Mouse (Mus musculus) stomach, embryonic 14.5 days (tissue): Measurements from ENCODE around the gene Mcmbp. TPM values are rescaled to one million over a fixed set of nuclear protein-coding genes. Genes with fewer than 3 reads are reported as not detected.
"Not testable (repeated sequence)": the region's sequence is repeated elsewhere in the genome, so short reads cannot be mapped to it uniquely, and the experiment has no call there.

Experiments
- ATAC-seq: fragments of 200-750 bp; cut with Nextera tagmentation; 2 replicates; pipeline ENCODE4 v1.8.0; 2017; ENCODE audit warnings: low read depth, moderate TSS enrichment; ENCODE audit not compliant: insufficient number of reproducible peaks, insufficient read depth, low FRiP score
- H3K27ac ChIP-seq: fragments of 300-500 bp; sonication (generic); 2 replicates; pipeline ENCODE4 v1.5.1; 2014; ENCODE audit warnings: mild to moderate bottlenecking, low read length, moderate library complexity, mixed read lengths
- H3K27me3 ChIP-seq: fragments of 300-500 bp; sonication (generic); 2 replicates; pipeline ENCODE4 v1.6.1; 2014; ENCODE audit warnings: low read length, control low read depth, mixed read lengths; ENCODE audit not compliant: control insufficient read depth, insufficient read depth
- H3K36me3 ChIP-seq: fragments of 300-500 bp; sonication (generic); 2 replicates; pipeline ENCODE4 v1.6.1; 2014; ENCODE audit warnings: mild to moderate bottlenecking, control low read depth, low read length, moderate library complexity, mixed read lengths; ENCODE audit not compliant: control insufficient read depth, insufficient read depth
- H3K4me1 ChIP-seq: fragments of 300-500 bp; sonication (generic); 2 replicates; pipeline ENCODE4 v1.6.1; 2014; ENCODE audit warnings: low read length, control low read depth, mixed read lengths; ENCODE audit not compliant: control insufficient read depth, insufficient read depth
- H3K4me2 ChIP-seq: fragments of 300-500 bp; sonication (generic); replicated peaks from 2 replicates; pipeline ENCODE4 v1.6.1; 2014; ENCODE audit warnings: low read depth, low read length, control low read depth
- H3K4me3 ChIP-seq: fragments of 300-500 bp; sonication (generic); 2 replicates; pipeline ENCODE4 v1.5.1; 2014; ENCODE audit warnings: low read depth, low read length, control low read depth
- H3K9ac ChIP-seq: fragments of 300-500 bp; sonication (generic); replicated peaks from 2 replicates; pipeline ENCODE4 v1.6.1; 2014; ENCODE audit warnings: low read depth, mild to moderate bottlenecking, control low read depth, low read length, moderate library complexity, mixed read lengths
- H3K9me3 ChIP-seq: fragments of 300-500 bp; sonication (generic); 2 replicates; pipeline ENCODE4 v1.6.1; 2016; ENCODE audit warnings: low read depth, low read length, control low read depth; ENCODE audit not compliant: control insufficient read depth
- WGBS: fragments of 180-500 bp; shearing (Covaris S2); extraction: QIAGEN DNeasy Blood & Tissue Kit; methylation state at CpG from one replicate; pipeline ENCODE4 v1.1.7; 2014; 5-methylcytosine and 5-hydroxymethylcytosine counted together
- polyA plus RNA-seq: library from polyadenylated mRNA; unstranded; fragments of >200 nt; fragmentation: Nextera tagmentation; extraction: Ambion mirVana; gene quantifications from 2 replicates; pipeline ENCODE4 v1.2.1, GENCODE M21; 2014

Mcmbp gene
- polyA plus RNA-seq, 1 experiment from 2014 or later, result 77.5 TPM

DNA sequence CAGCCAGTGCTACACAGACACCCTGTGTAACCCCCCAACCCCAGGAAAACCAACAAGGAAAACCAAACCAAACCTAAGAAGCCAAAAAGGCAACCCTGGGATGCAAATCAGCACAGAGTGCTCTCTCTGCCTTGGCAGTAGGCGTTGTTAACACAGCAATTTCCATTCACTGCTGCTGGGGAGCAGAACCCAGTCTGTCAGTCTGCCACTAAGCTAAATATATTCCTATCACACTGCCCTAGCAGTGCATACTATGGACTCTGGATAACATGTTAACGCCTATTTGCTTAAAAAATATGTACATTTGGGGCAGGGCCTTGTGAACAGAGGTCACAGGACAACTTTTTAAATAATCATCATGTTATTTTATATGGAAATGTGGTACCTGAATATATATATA is 8.7 kb downstream of the Mcmbp start:
- peaks cover 8% of the 10 kb centered on the region for H3K4me1 ChIP-seq
- H3K9me3 ChIP-seq, result no peaks in the 10 kb centered on the region; the same call in 1 of the 2 replicates
- WGBS, result 63% methylated on average over 2 of the region's 2 CpGs
- no peaks in the 10 kb centered on the region for H3K36me3 ChIP-seq
- no peak overlapping the region for H3K27ac ChIP-seq
- peak; percentile 28; the same call in 1 of the 2 replicates for ATAC-seq
- no peaks in the 10 kb centered on the region for H3K27me3 ChIP-seq
- no peak overlapping the region for H3K9ac ChIP-seq
- H3K4me3 ChIP-seq, result no peak overlapping the region
- H3K4me2 ChIP-seq, result no peak overlapping the region

- no peak overlapping the region for H3K4me2 ChIP-seq
- peaks cover 10% of the 10 kb centered on the region for H3K4me1 ChIP-seq
- ATAC-seq, result no peak
- H3K4me3 ChIP-seq, result no peak overlapping the region
- no peaks in the 10 kb centered on the region for H3K9me3 ChIP-seq
- no peak overlapping the region for H3K9ac ChIP-seq
- WGBS, result 70% methylated on average over 10 of the region's 10 CpGs
- H3K27me3 ChIP-seq, result no peaks in the 10 kb centered on the region
- H3K36me3 ChIP-seq, result peaks cover 2% of the 10 kb centered on the region; the same call in 1 of the 2 replicates
- H3K27ac ChIP-seq, result no peak overlapping the region
These were observed 11.6 kb downstream of the Mcmbp start for GRCm38 (mm10) chr7:128728738-128729137.

- Histone ChIP-seq H3K4me3 (no peak overlapping the region), H3K27ac (no peak overlapping the region), H3K9ac (no peak overlapping the region), H3K4me2 (no peak overlapping the region), H3K36me3 (peaks cover 2% of the 10 kb centered on the region), H3K4me1 (peaks cover 10% of the 10 kb centered on the region), H3K9me3 (no peaks in the 10 kb centered on the region), H3K27me3 (no peaks in the 10 kb centered on the region)
- ATAC-seq, result no peak; the same call in 1 of the 2 replicates
- 51% methylated on average over 5 of the region's 5 CpGs for whole genome bisulfite sequencing
These were observed 12.6 kb downstream of the Mcmbp start for GRCm38 (mm10) chr7:128727701-128728100.

- ATAC-seq, result no peak
- Histone ChIP-seq H3K4me1 (peaks cover 6% of the 10 kb centered on the region; the same call in 1 of the 2 replicates), H3K4me3 (no peak overlapping the region), H3K27me3 (no peaks in the 10 kb centered on the region), H3K27ac (no peak overlapping the region), H3K9me3 (no peaks in the 10 kb centered on the region), H3K36me3 (peaks cover 3% of the 10 kb centered on the region), H3K9ac (no peak overlapping the region), H3K4me2 (no peak overlapping the region)
- WGBS, result 73% methylated on average over 10 of the region's 10 CpGs
These were observed 13.3 kb downstream of the Mcmbp start for GRCm38 (mm10) chr7:128726999-128727398.

DNA sequence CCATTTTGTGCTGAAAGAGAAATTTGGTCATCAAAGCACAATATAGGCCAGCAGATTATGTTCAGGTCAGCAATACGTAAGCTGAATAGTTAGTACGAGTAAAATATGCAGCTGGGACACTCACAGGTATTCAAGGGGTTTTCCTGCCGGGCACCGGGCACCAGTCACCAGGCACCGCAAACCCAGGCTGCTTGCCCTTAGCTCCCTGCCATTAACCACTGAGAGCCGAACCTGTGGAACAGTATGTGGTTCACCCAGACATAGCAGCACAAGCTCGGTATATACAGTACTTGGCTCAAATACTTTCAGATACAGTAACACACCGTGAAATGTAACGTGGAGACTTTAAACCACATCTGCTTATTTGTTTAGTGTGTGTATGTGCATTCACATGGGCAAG is 15.1 kb downstream of the Mcmbp start:
- ATAC-seq, result no peak
- WGBS, result 82% methylated on average over 9 of the region's 9 CpGs
- no peak overlapping the region for H3K9ac ChIP-seq
- no peak overlapping the region for H3K4me3 ChIP-seq
- 0 out of 2 replicates have a peak, but pooled peaks cover 3% of the 10 kb centered on the region for H3K4me1 ChIP-seq
- no peak overlapping the region for H3K27ac ChIP-seq
- no peak overlapping the region for H3K4me2 ChIP-seq
- peaks cover 9% of the 10 kb centered on the region for H3K36me3 ChIP-seq
- H3K9me3 ChIP-seq, result no peaks in the 10 kb centered on the region
- H3K27me3 ChIP-seq, result no peaks in the 10 kb centered on the region

DNA sequence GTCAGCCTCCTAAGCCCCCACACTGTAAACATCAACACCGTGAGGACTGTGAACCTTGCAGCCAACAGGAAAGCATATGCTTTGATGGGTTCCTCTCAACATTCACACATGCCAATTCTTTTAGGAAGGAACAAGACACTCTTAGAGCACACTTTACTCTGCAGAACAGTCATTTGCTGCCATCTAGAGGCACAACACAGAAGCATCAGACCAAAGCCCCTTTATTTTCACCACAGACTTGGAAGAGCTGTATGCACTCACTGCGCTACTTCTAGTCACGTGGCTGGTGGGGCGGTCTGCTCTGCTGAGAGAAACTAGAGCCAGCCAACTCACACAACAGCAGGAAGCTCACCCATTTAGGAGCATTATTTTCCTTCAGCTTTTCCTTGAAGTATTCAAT is 15.5 kb downstream of the Mcmbp start:
- Histone ChIP-seq H3K27ac (no peak overlapping the region), H3K4me2 (no peak overlapping the region), H3K36me3 (peaks cover 12% of the 10 kb centered on the region), H3K9ac (no peak overlapping the region), H3K4me3 (no peak overlapping the region), H3K4me1 (0 out of 2 replicates have a peak, but pooled peaks cover 3% of the 10 kb centered on the region), H3K9me3 (no peaks in the 10 kb centered on the region), H3K27me3 (no peaks in the 10 kb centered on the region)
- whole genome bisulfite sequencing, result 42% methylated on average over 4 of the region's 4 CpGs
- peak; percentile 85 for ATAC-seq

DNA sequence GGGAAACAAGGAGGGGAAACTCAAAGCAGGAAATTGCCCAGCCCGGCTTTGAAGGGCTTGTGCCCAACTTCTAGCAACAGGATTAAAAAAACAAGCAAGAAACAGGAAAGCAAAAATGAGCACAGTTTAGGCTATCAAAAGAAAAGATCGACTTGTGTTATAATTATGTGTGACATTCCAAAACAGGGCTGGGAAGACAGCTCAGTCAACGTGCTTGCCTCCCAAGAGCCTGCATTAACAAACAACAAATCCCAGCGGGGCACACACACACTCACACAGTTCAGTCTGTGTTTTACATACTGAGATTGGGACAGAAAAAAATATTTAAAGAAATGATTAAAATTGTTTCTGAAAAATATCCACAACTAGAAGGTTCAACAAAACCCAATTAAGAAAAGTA is 22.3 kb downstream of the Mcmbp start:
- H3K27me3 ChIP-seq, result no peaks in the 10 kb centered on the region
- ATAC-seq, result no peak
- H3K4me2 ChIP-seq, result no peak overlapping the region
- H3K9me3 ChIP-seq, result no peaks in the 10 kb centered on the region
- H3K4me1 ChIP-seq, result no peaks in the 10 kb centered on the region
- no peak overlapping the region for H3K4me3 ChIP-seq
- no peak overlapping the region for H3K27ac ChIP-seq
- no peak overlapping the region for H3K9ac ChIP-seq
- H3K36me3 ChIP-seq, result peaks cover 58% of the 10 kb centered on the region
- 76% methylated on average over 4 of the region's 4 CpGs for WGBS

DNA sequence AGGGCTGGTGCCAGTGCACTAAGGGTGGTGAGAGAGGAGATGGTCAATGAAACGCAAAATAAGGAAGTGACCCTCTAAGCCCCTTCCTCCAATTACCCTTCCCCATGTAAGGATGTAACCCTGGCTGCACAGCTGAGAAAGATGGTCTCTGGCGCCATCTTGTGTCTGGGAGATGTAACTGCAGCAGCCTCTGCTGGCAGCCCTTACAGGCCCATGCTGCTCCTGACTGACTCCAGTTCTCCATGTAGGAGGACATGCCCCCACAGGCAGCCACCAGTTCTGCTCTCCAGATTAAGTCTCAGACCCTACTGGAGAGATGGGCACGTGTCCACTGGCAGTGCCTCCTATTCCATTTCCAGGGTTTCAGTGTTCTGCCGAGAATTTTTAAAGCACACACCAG is 34.6 kb downstream of the Mcmbp start:
- Histone ChIP-seq H3K4me1 (no peaks in the 10 kb centered on the region), H3K4me2 (no peak overlapping the region), H3K4me3 (no peak overlapping the region), H3K9me3 (no peaks in the 10 kb centered on the region), H3K27ac (no peak overlapping the region), H3K36me3 (peaks cover 81% of the 10 kb centered on the region), H3K27me3 (no peaks in the 10 kb centered on the region), H3K9ac (no peak overlapping the region)
- peak; percentile 75; the same call in 1 of the 2 replicates for ATAC-seq
- WGBS, result 27% methylated on average over 4 of the region's 4 CpGs

DNA sequence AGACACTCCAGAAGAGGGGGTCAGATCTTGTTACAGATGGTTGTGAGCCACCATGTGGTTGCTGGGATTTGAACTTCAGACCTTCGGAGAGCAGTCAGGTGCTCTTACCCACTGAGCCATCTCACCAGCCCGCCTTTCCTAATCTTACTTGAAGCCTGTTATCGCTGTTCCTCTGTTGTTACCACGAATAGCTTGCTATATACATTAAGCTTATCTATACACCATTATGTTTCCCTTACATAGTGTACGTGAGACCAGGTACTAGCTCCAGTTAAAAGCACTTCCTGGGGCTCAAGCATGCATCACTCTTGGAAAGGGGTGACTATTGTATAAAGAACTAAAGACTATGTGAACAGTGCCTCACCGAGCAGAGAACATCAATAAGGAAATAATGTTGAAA is 40.3 kb downstream of the Mcmbp start:
- ATAC-seq, H3K9ac ChIP-seq, H3K4me3 ChIP-seq, H3K4me2 ChIP-seq, H3K9me3 ChIP-seq, H3K27me3 ChIP-seq, H3K27ac ChIP-seq, H3K4me1 ChIP-seq: not testable (repeated sequence)
- WGBS, result 80% methylated on average over 6 of the region's 6 CpGs
- peaks cover 62% of the 10 kb centered on the region for H3K36me3 ChIP-seq
